Mouse (Mus musculus): ENCODE data around the gene Gm3500.
"Not testable (repeated sequence)": the region's sequence is repeated elsewhere in the genome, so short reads cannot be mapped to it uniquely, and the experiment has no call there.

Gm3500 gene

GRCm38 (mm10) chr14:5388949-5389348 lies at the start of gene Gm3500:
TSS of gene Gm3500 (minus strand) at chr14:5389049.
- DNase-seq (ENCODE audit: low read depth) = not testable (repeated sequence)

GRCm38 (mm10) chr14:5334828-5335227 lies 54.0 kb downstream of the Gm3500 start, which contains the start of gene Gm3542:
TSS of gene Gm3542 (minus strand) at chr14:5334928.
- not testable (repeated sequence) for DNase-seq (ENCODE audit: low read depth)
